Mouse (Mus musculus) right cerebral cortex, postnatal 10 days (tissue): ENCODE data around the gene Ank.

Experiments used
- DNase-seq, 2 experiments: peaks; one replicate each; pipeline ENCODE4 v3.0.0; 2021; ENCODE audit warnings: low spot score in 2 of 2

The Ank gene

GRCm38 (mm10) chr15:27633941-27634900 is 167.7 kb downstream of the Ank start:
- no peak for DNase-seq

- no peak for DNase-seq
These were observed 174.7 kb downstream of the Ank start for GRCm38 (mm10) chr15:27641171-27641570.

- DNase-seq, result peak in 1 of 2 experiments; percentile 56
These were observed 176.4 kb downstream of the Ank start for GRCm38 (mm10) chr15:27642895-27643294.
